Mouse (Mus musculus) kidney, embryonic 15.5 days (tissue): ENCODE results near the gene Arih2. TPM values are rescaled to one million over a fixed set of nuclear protein-coding genes. Genes with fewer than 3 reads are reported as not detected.

Experiments used
- ATAC-seq: fragments of 200-750 bp; cut with Nextera tagmentation; replicated peaks from 2 replicates; pipeline ENCODE4 v1.8.0; 2017; ENCODE audit warnings: moderate TSS enrichment; ENCODE audit not compliant: low FRiP score
- H3K27ac ChIP-seq: fragments of 300-500 bp; sonication (generic); 2 replicates; pipeline ENCODE4 v1.5.1; 2015; ENCODE audit warnings: mild to moderate bottlenecking, inconsistent platforms
- H3K27me3 ChIP-seq: fragments of 300-500 bp; sonication (generic); 2 replicates; pipeline ENCODE4 v1.6.1; 2015; ENCODE audit warnings: inconsistent platforms
- H3K36me3 ChIP-seq: fragments of 300-500 bp; sonication (generic); 2 replicates; pipeline ENCODE4 v1.6.1; 2015; ENCODE audit warnings: inconsistent platforms
- H3K4me1 ChIP-seq: fragments of 300-500 bp; sonication (generic); 2 replicates; pipeline ENCODE4 v1.6.1; 2015; ENCODE audit warnings: inconsistent platforms
- H3K4me2 ChIP-seq: fragments of 300-500 bp; sonication (generic); 2 replicates; pipeline ENCODE4 v1.6.1; 2015; ENCODE audit warnings: moderate library complexity, mild to moderate bottlenecking, inconsistent platforms
- H3K4me3 ChIP-seq: fragments of 300-500 bp; sonication (generic); replicated peaks from 2 replicates; pipeline ENCODE4 v1.5.1; 2015; ENCODE audit warnings: mild to moderate bottlenecking, inconsistent platforms
- H3K9ac ChIP-seq: fragments of 300-500 bp; sonication (generic); 2 replicates; pipeline ENCODE4 v1.6.1; 2015; ENCODE audit warnings: mild to moderate bottlenecking, inconsistent platforms
- H3K9me3 ChIP-seq: fragments of 300-500 bp; sonication (generic); replicated peaks from 2 replicates; pipeline ENCODE4 v1.6.1; 2016; ENCODE audit warnings: inconsistent platforms
- WGBS: fragments of 180-500 bp; shearing (Covaris S2); methylation state at CpG from one replicate; pipeline ENCODE4 v1.1.7; 2015; ENCODE audit warnings: mixed read lengths; 5-methylcytosine and 5-hydroxymethylcytosine counted together
- polyA plus RNA-seq: library from polyadenylated mRNA; unstranded; fragments of >200 nt; fragmentation: Nextera tagmentation; extraction: Ambion mirVana; gene quantifications from 2 replicates; pipeline ENCODE4 v1.2.1, GENCODE M21; 2015

Gene Arih2
- polyA plus RNA-seq = 50.1 and 51.0 TPM in 2 replicates

- Histone ChIP-seq H3K4me2 (peak within 1 kb of the TSS; percentile 62), H3K9me3 (no peaks in the 10 kb centered on the region), H3K4me3 (peak within 1 kb of the TSS; percentile 79), H3K36me3 (0 out of 2 replicates have a peak, but pooled peaks cover 3% of the 10 kb centered on the region), H3K9ac (peak within 1 kb of the TSS; percentile 86), H3K27me3 (no peaks in the 10 kb centered on the region), H3K4me1 (peaks cover 21% of the 10 kb centered on the region), H3K27ac (peak within 1 kb of the TSS; percentile 92)
- peak; percentile 98 for ATAC-seq
- WGBS = under 1% methylated on average over 109 of the region's 112 CpGs
These were observed at the start of gene Arih2 for GRCm38 (mm10) chr9:108648611-108649560. TSS of gene Arih2 (minus strand) at chr9:108649386.

GRCm38 (mm10) chr9:108694533-108694932, 45.3 kb upstream of the Arih2 start:
- Histone ChIP-seq H3K27ac (no peak overlapping the region), H3K36me3 (peaks cover 3% of the 10 kb centered on the region; the same call in 1 of the 2 replicates), H3K9ac (no peak overlapping the region), H3K4me3 (no peak overlapping the region), H3K27me3 (no peaks in the 10 kb centered on the region), H3K4me2 (peak overlapping the region; percentile 97; the same call in 1 of the 2 replicates), H3K9me3 (no peaks in the 10 kb centered on the region), H3K4me1 (peaks cover 24% of the 10 kb centered on the region)
- WGBS = 89% methylated on average over 1 of the region's 1 CpGs
- ATAC-seq = no peak

GRCm38 (mm10) chr9:108693946-108694345, 44.8 kb upstream of the Arih2 start:
- Histone ChIP-seq H3K27ac (no peak overlapping the region), H3K4me1 (peaks cover 24% of the 10 kb centered on the region), H3K36me3 (peaks cover 3% of the 10 kb centered on the region; the same call in 1 of the 2 replicates), H3K9me3 (no peaks in the 10 kb centered on the region), H3K27me3 (no peaks in the 10 kb centered on the region), H3K4me3 (0 out of 2 replicates have a peak overlapping the region, but pooled peaks have one; percentile 7), H3K9ac (no peak overlapping the region), H3K4me2 (peak overlapping the region; percentile 97)
- 57% methylated on average over 4 of the region's 4 CpGs for WGBS
- ATAC-seq = no peak

- Histone ChIP-seq H3K9me3 (no peaks in the 10 kb centered on the region), H3K27me3 (no peaks in the 10 kb centered on the region), H3K4me1 (peaks cover 24% of the 10 kb centered on the region), H3K4me3 (peak overlapping the region; percentile 73), H3K4me2 (peak overlapping the region; percentile 97), H3K36me3 (no peaks in the 10 kb centered on the region), H3K27ac (peak overlapping the region; percentile 37), H3K9ac (peak overlapping the region; percentile 79)
- under 1% methylated on average over 92 of the region's 92 CpGs for WGBS
- ATAC-seq = peak; percentile 76
These were observed 43.2 kb upstream of the Arih2 start for GRCm38 (mm10) chr9:108692226-108693041.

GRCm38 (mm10) chr9:108691846-108692225, 42.6 kb upstream of the Arih2 start:
- Histone ChIP-seq H3K9me3 (no peaks in the 10 kb centered on the region), H3K4me1 (peaks cover 24% of the 10 kb centered on the region), H3K36me3 (no peaks in the 10 kb centered on the region), H3K4me3 (peak overlapping the region; percentile 73), H3K9ac (peak overlapping the region; percentile 79), H3K27me3 (no peaks in the 10 kb centered on the region), H3K4me2 (peak overlapping the region; percentile 97), H3K27ac (peak overlapping the region; percentile 37)
- ATAC-seq = peak; percentile 92
- under 1% methylated on average over 41 of the region's 42 CpGs for WGBS

- Histone ChIP-seq H3K4me3 (peak overlapping the region; percentile 73), H3K36me3 (no peaks in the 10 kb centered on the region), H3K27ac (peak overlapping the region; percentile 37), H3K4me1 (peaks cover 26% of the 10 kb centered on the region), H3K27me3 (no peaks in the 10 kb centered on the region), H3K9me3 (no peaks in the 10 kb centered on the region), H3K4me2 (peak overlapping the region; percentile 97), H3K9ac (peak overlapping the region; percentile 79)
- ATAC-seq = no peak; the same call in 1 of the 2 replicates
- 64% methylated on average over 8 of the region's 8 CpGs for WGBS
These were observed 42.2 kb upstream of the Arih2 start for GRCm38 (mm10) chr9:108691371-108691770.

GRCm38 (mm10) chr9:108690914-108691313, 41.7 kb upstream of the Arih2 start:
- H3K9me3 ChIP-seq = no peaks in the 10 kb centered on the region
- no peak overlapping the region for H3K9ac ChIP-seq
- no peak overlapping the region for H3K4me3 ChIP-seq
- no peak overlapping the region for H3K4me2 ChIP-seq
- H3K27me3 ChIP-seq = no peaks in the 10 kb centered on the region
- H3K27ac ChIP-seq = no peak overlapping the region
- 88% methylated on average over 6 of the region's 6 CpGs for WGBS
- ATAC-seq = no peak
- no peaks in the 10 kb centered on the region for H3K36me3 ChIP-seq
- H3K4me1 ChIP-seq = peaks cover 29% of the 10 kb centered on the region

- no peaks in the 10 kb centered on the region for H3K9me3 ChIP-seq
- WGBS = 100% methylated on average over 1 of the region's 1 CpGs
- ATAC-seq = no peak
- no peaks in the 10 kb centered on the region for H3K27me3 ChIP-seq
- H3K36me3 ChIP-seq = no peaks in the 10 kb centered on the region
- no peak overlapping the region for H3K27ac ChIP-seq
- H3K4me1 ChIP-seq = peaks cover 29% of the 10 kb centered on the region
- H3K4me2 ChIP-seq = no peak overlapping the region
- no peak overlapping the region for H3K4me3 ChIP-seq
- no peak overlapping the region for H3K9ac ChIP-seq
These were observed 40.8 kb upstream of the Arih2 start for GRCm38 (mm10) chr9:108689993-108690392.

GRCm38 (mm10) chr9:108689106-108689505, 39.9 kb upstream of the Arih2 start, which contains the start of gene Prkar2a:
TSS of gene Prkar2a (plus strand) at chr9:108689314.
- Histone ChIP-seq H3K36me3 (no peaks in the 10 kb centered on the region), H3K4me3 (no peak within 1 kb of the TSS), H3K9me3 (no peaks in the 10 kb centered on the region), H3K27me3 (no peaks in the 10 kb centered on the region), H3K9ac (no peak within 1 kb of the TSS), H3K4me1 (peaks cover 26% of the 10 kb centered on the region), H3K27ac (no peak within 1 kb of the TSS), H3K4me2 (no peak within 1 kb of the TSS)
- 82% methylated on average over 1 of the region's 1 CpGs for WGBS
- no peak for ATAC-seq

- WGBS = 80% methylated on average over 9 of the region's 9 CpGs
- Histone ChIP-seq H3K36me3 (no peaks in the 10 kb centered on the region), H3K27me3 (no peaks in the 10 kb centered on the region), H3K4me2 (no peak overlapping the region), H3K4me3 (no peak overlapping the region), H3K9me3 (no peaks in the 10 kb centered on the region), H3K9ac (no peak overlapping the region), H3K27ac (no peak overlapping the region), H3K4me1 (peaks cover 19% of the 10 kb centered on the region)
- no peak for ATAC-seq
These were observed 39.3 kb upstream of the Arih2 start for GRCm38 (mm10) chr9:108688451-108688850.

- H3K4me3 ChIP-seq = no peak overlapping the region
- no peak overlapping the region for H3K9ac ChIP-seq
- no peak overlapping the region for H3K27ac ChIP-seq
- H3K36me3 ChIP-seq = no peaks in the 10 kb centered on the region
- no peaks in the 10 kb centered on the region for H3K9me3 ChIP-seq
- no peaks in the 10 kb centered on the region for H3K27me3 ChIP-seq
- 63% methylated on average over 2 of the region's 2 CpGs for WGBS
- H3K4me2 ChIP-seq = no peak overlapping the region
- H3K4me1 ChIP-seq = peaks cover 15% of the 10 kb centered on the region
- no peak for ATAC-seq
These were observed 38.5 kb upstream of the Arih2 start for GRCm38 (mm10) chr9:108687686-108688085.
